Mouse (Mus musculus): ENCODE data around the gene Fam198b. TPM values are rescaled to one million over a fixed set of nuclear protein-coding genes. Genes with fewer than 3 reads are reported as not detected.

Fam198b gene
- polyA plus RNA-seq, 1 experiment, result 2.1 TPM

DNA sequence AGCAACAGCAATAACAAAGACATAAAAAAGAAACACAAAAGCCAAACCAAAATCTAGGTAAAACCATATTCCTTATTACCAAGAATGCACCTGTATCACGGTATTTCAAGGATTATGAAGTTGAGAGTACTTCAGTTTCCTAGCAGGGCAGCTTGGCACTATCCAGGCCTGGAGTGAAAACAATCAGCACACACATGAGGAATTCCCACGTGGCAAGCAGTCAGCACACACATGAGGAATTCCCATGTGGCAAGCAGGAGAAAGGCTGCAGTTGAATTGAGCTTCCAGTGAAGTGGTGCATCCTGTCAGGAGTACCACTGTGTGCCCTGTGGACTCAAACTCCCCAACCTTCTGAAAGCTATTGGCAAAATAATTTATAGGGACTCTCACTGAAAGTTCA is 2.7 kb upstream of the Fam198b start:
- TF ChIP-seq POLR2A (IDR thresholded peaks at IDR 0.05; ENCODE audit: low read depth, low read length) (no peak), CTCF (IDR thresholded peaks at IDR 0.05; ENCODE audit: extremely low read depth, insufficient read depth, insufficient read length, insufficient replicate concordance) (no peak)
- WGBS, result 68% methylated on average over 2 of the region's 2 CpGs
- Histone ChIP-seq H3K4me1 (ENCODE audit: control insufficient read depth, insufficient read depth, insufficient read length) (no peaks in the 10 kb centered on the region; the same call in 1 of the 2 replicates), H3K4me3 (ENCODE audit: extremely low read depth, insufficient read depth, insufficient read length) (no peak overlapping the region), H3K27me3 (ENCODE audit: control insufficient read depth, insufficient read depth, low read length) (no peaks in the 10 kb centered on the region), H3K27ac (ENCODE audit: insufficient read depth, low read length) (no peak overlapping the region), H3K36me3 (ENCODE audit: control insufficient read depth, insufficient read depth, low read length) (no peaks in the 10 kb centered on the region)
- DNase-seq (ENCODE audit: low read depth in 1 of 2, low spot score in 2 of 2), result no peak

DNA sequence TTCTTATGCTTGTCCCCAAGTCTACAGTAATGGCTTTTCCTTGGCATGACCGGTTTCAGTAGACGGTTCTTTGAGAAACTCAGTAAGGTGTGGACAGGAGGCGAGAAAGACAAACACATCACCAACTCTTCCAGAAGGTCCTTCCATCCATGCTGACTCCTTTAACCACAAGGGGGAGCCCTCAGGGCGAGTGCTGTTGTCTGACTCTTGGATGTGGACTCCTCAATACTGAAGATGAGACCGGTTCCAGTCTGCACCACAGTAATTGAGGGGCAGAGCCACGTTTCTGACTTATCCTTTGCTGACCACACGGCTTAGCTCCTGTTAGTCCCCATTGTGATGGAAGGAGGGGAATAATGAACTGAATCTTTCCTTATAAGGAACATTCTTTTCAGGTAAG is 1.2 kb upstream of the Fam198b start:
- H3K4me3 ChIP-seq (ENCODE audit: extremely low read depth, insufficient read depth, insufficient read length), result no peak overlapping the region
- TF ChIP-seq CTCF (IDR thresholded peaks at IDR 0.05; ENCODE audit: extremely low read depth, insufficient read depth, insufficient read length, insufficient replicate concordance) (peak; percentile 62; the same call in 1 of the 2 replicates), POLR2A (IDR thresholded peaks at IDR 0.05; ENCODE audit: low read depth, low read length) (no peak)
- WGBS, result 39% methylated on average over 7 of the region's 7 CpGs
- DNase-seq (ENCODE audit: low read depth in 1 of 2, low spot score in 2 of 2), result peak; percentile 15 to 38
- H3K4me1 ChIP-seq (ENCODE audit: control insufficient read depth, insufficient read depth, insufficient read length), result no peaks in the 10 kb centered on the region; the same call in 1 of the 2 replicates
- H3K27ac ChIP-seq (ENCODE audit: insufficient read depth, low read length), result no peak overlapping the region
- no peaks in the 10 kb centered on the region for H3K36me3 ChIP-seq (ENCODE audit: control insufficient read depth, insufficient read depth, low read length)
- H3K27me3 ChIP-seq (ENCODE audit: control insufficient read depth, insufficient read depth, low read length), result no peaks in the 10 kb centered on the region

GRCm38 (mm10) chr3:79884761-79885189 is 442 bp downstream of the Fam198b start:
- H3K27ac ChIP-seq (ENCODE audit: insufficient read depth, low read length), result no peak overlapping the region
- no peak overlapping the region for H3K4me3 ChIP-seq (ENCODE audit: extremely low read depth, insufficient read depth, insufficient read length)
- peak in 1 of 2 experiments; percentile 23 for DNase-seq (ENCODE audit: low read depth in 1 of 2, low spot score in 2 of 2)
- H3K36me3 ChIP-seq (ENCODE audit: control insufficient read depth, insufficient read depth, low read length), result no peaks in the 10 kb centered on the region
- TF ChIP-seq CTCF (IDR thresholded peaks at IDR 0.05; ENCODE audit: extremely low read depth, insufficient read depth, insufficient read length, insufficient replicate concordance) (peak; percentile 22; the same call in 1 of the 2 replicates), POLR2A (IDR thresholded peaks at IDR 0.05; ENCODE audit: low read depth, low read length) (no peak)
- no peaks in the 10 kb centered on the region for H3K27me3 ChIP-seq (ENCODE audit: control insufficient read depth, insufficient read depth, low read length)
- 11% methylated on average over 9 of the region's 9 CpGs for WGBS
- no peaks in the 10 kb centered on the region; the same call in 1 of the 2 replicates for H3K4me1 ChIP-seq (ENCODE audit: control insufficient read depth, insufficient read depth, insufficient read length)

GRCm38 (mm10) chr3:79885686-79886356 is 1.5 kb downstream of the Fam198b start:
- no peak for DNase-seq (ENCODE audit: low read depth in 1 of 2, low spot score in 2 of 2)
- Histone ChIP-seq H3K4me1 (ENCODE audit: control insufficient read depth, insufficient read depth, insufficient read length) (no peaks in the 10 kb centered on the region; the same call in 1 of the 2 replicates), H3K36me3 (ENCODE audit: control insufficient read depth, insufficient read depth, low read length) (no peaks in the 10 kb centered on the region), H3K4me3 (ENCODE audit: extremely low read depth, insufficient read depth, insufficient read length) (peak overlapping the region; percentile 52; the same call in 1 of the 2 replicates), H3K27me3 (ENCODE audit: control insufficient read depth, insufficient read depth, low read length) (no peaks in the 10 kb centered on the region), H3K27ac (ENCODE audit: insufficient read depth, low read length) (peak overlapping the region; percentile 43; the same call in 1 of the 2 replicates)
- TF ChIP-seq CTCF (IDR thresholded peaks at IDR 0.05; ENCODE audit: extremely low read depth, insufficient read depth, insufficient read length, insufficient replicate concordance), result no peak
- TF ChIP-seq POLR2A (IDR thresholded peaks at IDR 0.05; ENCODE audit: low read depth, low read length), result no peak
- 5% methylated on average over 19 of the region's 19 CpGs for WGBS

DNA sequence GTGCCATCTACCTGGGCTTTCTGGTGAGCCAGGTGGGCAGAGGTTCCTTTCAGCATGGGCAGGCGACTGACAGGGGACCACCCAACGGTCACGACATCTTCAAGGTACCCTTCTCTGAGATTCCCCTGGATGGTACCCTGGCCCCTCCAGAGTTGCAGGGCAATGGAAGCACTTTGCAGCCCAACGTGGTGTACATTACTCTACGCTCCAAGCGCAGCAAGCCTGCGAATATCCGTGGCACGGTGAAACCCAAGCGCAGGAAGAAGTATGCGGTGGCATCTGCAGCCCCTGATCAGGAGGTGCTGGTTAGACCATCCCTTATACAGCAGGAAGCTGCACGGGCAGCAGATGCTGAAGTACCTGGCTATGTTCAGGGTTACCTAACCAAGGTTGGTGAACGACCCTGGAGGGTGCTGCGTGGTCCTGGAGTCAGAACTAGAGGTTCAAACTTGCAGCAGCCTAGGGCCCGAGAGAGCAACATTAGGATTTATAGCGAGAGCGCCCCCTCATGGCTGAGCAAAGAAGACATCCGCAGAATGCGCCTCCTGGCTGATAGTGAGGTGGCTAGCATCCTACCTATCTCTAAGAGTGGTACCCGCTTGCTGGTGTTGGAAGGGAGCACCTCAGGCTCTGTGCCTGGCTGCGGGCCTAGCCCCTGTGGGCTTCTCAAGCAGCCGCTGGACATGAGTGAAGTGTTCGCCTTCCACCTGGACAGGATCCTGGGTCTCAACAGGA is 2.2 kb downstream of the Fam198b start:
- no peaks in the 10 kb centered on the region; the same call in 1 of the 2 replicates for H3K4me1 ChIP-seq (ENCODE audit: control insufficient read depth, insufficient read depth, insufficient read length)
- no peak for DNase-seq (ENCODE audit: low read depth in 1 of 2, low spot score in 2 of 2)
- no peaks in the 10 kb centered on the region for H3K36me3 ChIP-seq (ENCODE audit: control insufficient read depth, insufficient read depth, low read length)
- H3K27ac ChIP-seq (ENCODE audit: insufficient read depth, low read length), result peak overlapping the region; percentile 43; the same call in 1 of the 2 replicates
- WGBS, result 50% methylated on average over 23 of the region's 23 CpGs
- H3K27me3 ChIP-seq (ENCODE audit: control insufficient read depth, insufficient read depth, low read length), result no peaks in the 10 kb centered on the region
- peak; percentile 26; the same call in 1 of the 2 replicates for TF ChIP-seq CTCF (IDR thresholded peaks at IDR 0.05; ENCODE audit: extremely low read depth, insufficient read depth, insufficient read length, insufficient replicate concordance)
- TF ChIP-seq POLR2A (IDR thresholded peaks at IDR 0.05; ENCODE audit: low read depth, low read length), result no peak
- H3K4me3 ChIP-seq (ENCODE audit: extremely low read depth, insufficient read depth, insufficient read length), result peak overlapping the region; percentile 52

DNA sequence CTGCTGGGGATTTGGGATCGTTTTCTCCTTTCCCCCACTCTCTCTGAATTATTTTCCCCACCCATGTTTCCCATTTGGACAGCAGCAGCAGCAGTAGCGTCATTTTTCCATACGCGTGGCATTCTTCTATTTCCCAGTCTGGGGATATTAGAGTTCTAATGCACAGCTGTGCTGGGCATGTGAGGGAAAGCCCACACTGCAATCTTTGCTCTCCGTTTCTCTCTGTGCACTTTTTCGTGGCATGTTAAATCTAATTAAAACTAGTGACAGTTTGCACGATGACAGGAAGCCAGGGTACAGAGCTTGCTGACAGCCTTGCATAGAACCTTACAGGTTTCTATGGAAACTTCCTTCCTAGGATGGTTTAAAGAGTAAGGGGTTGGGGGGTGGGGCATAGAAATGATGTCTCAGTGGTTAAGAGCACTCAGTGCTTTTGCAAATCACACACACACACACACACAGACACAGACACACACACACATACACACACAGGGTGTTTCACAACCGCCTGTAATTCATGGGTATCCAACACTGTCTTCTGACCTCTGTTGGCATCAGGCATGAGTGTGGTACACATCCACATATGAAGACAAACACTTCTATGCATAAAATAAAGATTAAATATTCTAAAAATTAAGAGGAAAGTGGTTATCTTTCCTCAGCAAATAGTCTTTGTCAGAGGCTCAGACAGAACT is 3.0 kb downstream of the Fam198b start:
- no peaks in the 10 kb centered on the region for H3K27me3 ChIP-seq (ENCODE audit: control insufficient read depth, insufficient read depth, low read length)
- peak overlapping the region; percentile 26; the same call in 1 of the 2 replicates for H3K4me3 ChIP-seq (ENCODE audit: extremely low read depth, insufficient read depth, insufficient read length)
- no peaks in the 10 kb centered on the region for H3K36me3 ChIP-seq (ENCODE audit: control insufficient read depth, insufficient read depth, low read length)
- no peaks in the 10 kb centered on the region; the same call in 1 of the 2 replicates for H3K4me1 ChIP-seq (ENCODE audit: control insufficient read depth, insufficient read depth, insufficient read length)
- H3K27ac ChIP-seq (ENCODE audit: insufficient read depth, low read length), result no peak overlapping the region
- TF ChIP-seq POLR2A (IDR thresholded peaks at IDR 0.05; ENCODE audit: low read depth, low read length) (no peak), CTCF (IDR thresholded peaks at IDR 0.05; ENCODE audit: extremely low read depth, insufficient read depth, insufficient read length, insufficient replicate concordance) (no peak)
- WGBS, result 58% methylated on average over 8 of the region's 8 CpGs
- no peak for DNase-seq (ENCODE audit: low read depth in 1 of 2, low spot score in 2 of 2)

Data from spleen, adult 2 months (tissue).